Mouse (Mus musculus) ES-E14 (cell line): Measurements from ENCODE around the gene Wdr62. TPM values are rescaled to one million over a fixed set of nuclear protein-coding genes. Genes with fewer than 3 reads are reported as not detected.

Experiments used
- DNase-seq: peaks from one replicate; pipeline ENCODE4 v3.0.0-alpha.2; 2013; ENCODE audit warnings: low read depth, low spot score
- H3K27ac ChIP-seq: 2 replicates; pipeline ENCODE4 v1.5.1; 2012; ENCODE audit warnings: low read depth, mild to moderate bottlenecking, low read length, moderate library complexity, mixed read lengths; ENCODE audit not compliant: poor library complexity, insufficient read depth, severe bottlenecking
- H3K36me3 ChIP-seq: 2 replicates; pipeline ENCODE4 v1.6.1; 2012; ENCODE audit warnings: mild to moderate bottlenecking, low read length, moderate library complexity, mixed read lengths; ENCODE audit not compliant: control insufficient read depth, poor library complexity, insufficient read depth, severe bottlenecking
- H3K4me1 ChIP-seq, 2 experiments: fragments of 150-350 bp in 1 of 2; sonication (generic) in 1 of 2; 2 replicates each; pipeline ENCODE4 v1.6.1; 2012; ENCODE audit warnings: low read length in 2 of 2, mild to moderate bottlenecking in 1 of 2, mixed read lengths in 1 of 2; ENCODE audit not compliant: control insufficient read depth in 2 of 2, insufficient read depth in 2 of 2, poor library complexity in 1 of 2
- H3K4me3 ChIP-seq, 2 experiments: fragments of 150-350 bp in 1 of 2; sonication (generic) in 1 of 2; 2 replicates each; pipeline ENCODE4 v1.5.1; 2012; ENCODE audit warnings: low read length in 2 of 2, low read depth in 1 of 2, mild to moderate bottlenecking in 1 of 2, mixed read lengths in 1 of 2; ENCODE audit not compliant: insufficient read depth in 1 of 2, poor library complexity in 1 of 2, severe bottlenecking in 1 of 2
- H3K9ac ChIP-seq: 2 replicates; pipeline ENCODE4 v1.6.1; 2012; ENCODE audit warnings: low read depth, mild to moderate bottlenecking, low read length, mixed read lengths; ENCODE audit not compliant: poor library complexity, insufficient read depth, severe bottlenecking
- H3K9me3 ChIP-seq: fragments of 150-350 bp; sonication (generic); 2 replicates; pipeline ENCODE4 v1.6.1; 2012; ENCODE audit warnings: low read depth, mild to moderate bottlenecking, low read length; ENCODE audit not compliant: control insufficient read depth, insufficient read depth
- CHD2 ChIP-seq: IDR thresholded peaks from 2 replicates; pipeline ENCODE4 v1.6.1; 2014; ENCODE audit warnings: mild to moderate bottlenecking, low read depth, low read length, inconsistent platforms
- HCFC1 ChIP-seq: IDR thresholded peaks from 2 replicates; pipeline ENCODE4 v1.6.1; 2012; ENCODE audit warnings: low read length, inconsistent platforms, borderline replicate concordance; ENCODE audit not compliant: insufficient read depth
- MAFK ChIP-seq: IDR thresholded peaks from 2 replicates; pipeline ENCODE4 v1.6.1; 2014; ENCODE audit warnings: mild to moderate bottlenecking, low read depth, low read length, inconsistent platforms; ENCODE audit not compliant: insufficient read depth
- ZC3H11A ChIP-seq: IDR thresholded peaks from 2 replicates; pipeline ENCODE4 v1.6.1; 2012; ENCODE audit warnings: low read depth, mild to moderate bottlenecking, inconsistent platforms, low read length, borderline replicate concordance
- ZNF384 ChIP-seq: IDR thresholded peaks from 2 replicates; pipeline ENCODE4 v1.6.1; 2012; ENCODE audit warnings: low read depth, low read length, inconsistent platforms
- in situ Hi-C, 2 experiments: fragments of 600-800 bp; cut with MboI; formaldehyde crosslinking; loops; one replicate each; pipeline ENCODE4 v1.15.1; 2025; ENCODE audit warnings: low sequenced_read_pairs in 2 of 2, inconsistent platforms in 1 of 2; ENCODE audit not compliant: unreplicated experiment in 2 of 2
- total RNA-seq: library from RNA; depleted of rRNA; stranded (reverse); fragments of 300-350 nt; gene quantifications from 2 replicates; pipeline ENCODE4 v1.2.3, GENCODE M21; 2012; rRNA removed

Wdr62 gene
- 21.6 and 30.5 TPM in 2 replicates for total RNA-seq

GRCm38 (mm10) chr7:30279951-30280669 lies at the start of gene Wdr62, which contains the start of gene Thap8:
TSS of gene Wdr62 (minus strand) at chr7:30280419.
TSS of gene Thap8 (plus strand) at chr7:30280094.
- Histone ChIP-seq H3K36me3 (peaks cover 4% of the 10 kb centered on the region), H3K27ac (peak within 1 kb of the TSS; percentile 97)
- in situ Hi-C loops = no loop called here

GRCm38 (mm10) chr7:30328379-30328778 lies 48.2 kb upstream of the Wdr62 start:
- in situ Hi-C loops = no loop called here
- H3K4me3 ChIP-seq = no peak overlapping the region
- H3K9ac ChIP-seq = no peak overlapping the region
- TF ChIP-seq MAFK = no peak
- DNase-seq = no peak
- no peaks in the 10 kb centered on the region for H3K36me3 ChIP-seq
- no peak overlapping the region for H3K27ac ChIP-seq
- peaks cover 0 to 5% of the 10 kb centered on the region in 2 experiments; a peak in 1 of 4 replicates for H3K4me1 ChIP-seq
- H3K9me3 ChIP-seq = no peaks in the 10 kb centered on the region

More at GRCm38 (mm10) chr7:30279951-30280669, at the start of gene Wdr62, which contains the start of gene Thap8:
- Histone ChIP-seq H3K9me3 (no peaks in the 10 kb centered on the region), H3K4me3 (peak within 1 kb of the TSS; percentile 82 to 86), H3K4me1 (peaks cover 2 to 6% of the 10 kb centered on the region in 2 experiments; a peak in 2 of 4 replicates), H3K9ac (peak within 1 kb of the TSS; percentile 87)
- no peak for TF ChIP-seq ZC3H11A
- TF ChIP-seq HCFC1 = no peak; the same call in 1 of the 2 replicates
- peak; percentile 85 for TF ChIP-seq CHD2
- no peak for TF ChIP-seq MAFK
- no peak for TF ChIP-seq ZNF384
- DNase-seq = peak; percentile 96

GRCm38 (mm10) chr7:30327140-30327539 lies 46.9 kb upstream of the Wdr62 start:
- Histone ChIP-seq H3K9me3 (no peaks in the 10 kb centered on the region), H3K9ac (no peak overlapping the region), H3K4me1 (peaks cover 4 to 5% of the 10 kb centered on the region in 2 experiments; a peak in 2 of 4 replicates), H3K36me3 (no peaks in the 10 kb centered on the region), H3K4me3 (no peak overlapping the region; a peak in 1 of 4 replicates), H3K27ac (no peak overlapping the region)
- TF ChIP-seq CHD2 = no peak
- no peak for TF ChIP-seq MAFK
- no peak for TF ChIP-seq HCFC1
- no peak for TF ChIP-seq ZNF384
- no peak for TF ChIP-seq ZC3H11A
- in situ Hi-C loops = no loop called here
- no peak for DNase-seq

GRCm38 (mm10) chr7:30326427-30326826 lies 46.2 kb upstream of the Wdr62 start:
- TF ChIP-seq MAFK (no peak), ZNF384 (no peak), HCFC1 (no peak), CHD2 (no peak), ZC3H11A (no peak)
- Histone ChIP-seq H3K36me3 (no peaks in the 10 kb centered on the region), H3K4me3 (no peak overlapping the region), H3K9me3 (no peaks in the 10 kb centered on the region), H3K27ac (no peak overlapping the region), H3K9ac (no peak overlapping the region), H3K4me1 (peaks cover 4 to 5% of the 10 kb centered on the region in 2 experiments; a peak in 2 of 4 replicates)
- no peak for DNase-seq
- in situ Hi-C loops = no loop called here
